Comparison of ENCODE assay signal across 8 mouse cellular contexts in genomic region chr13:23763586-23764323, GRCm38 (mm10). TPM values are rescaled to one million over a fixed set of nuclear protein-coding genes. Genes with fewer than 3 reads are reported as not detected.
A peak's percentile ranks its signal among the peaks of the same experiment; 100 is the strongest.
DNase-seq lines count a peak whose midpoint lies in the region; ATAC-seq lines count a peak whose summit lies in the region.

TSS of gene Hist1h1a (plus strand) at chr13:23763666.

- peak within 1 kb of the TSS; percentile 82 for H3K27ac ChIP-seq in hindbrain, embryonic 16.5 days (ENCODE audit: low read depth, low read length)

- no peaks in the 10 kb centered on the region for H3K36me3 ChIP-seq in hindbrain, embryonic 16.5 days (ENCODE audit: control insufficient read depth, insufficient read depth, low read length)

- DNase-seq in R1 (ENCODE audit: low read depth, low spot score) = peak; percentile 95
- peak; percentile 72 to 75 for DNase-seq in cerebellum, postnatal 36 days
- peak; percentile 43 for DNase-seq in gastrocnemius, adult 18-20 months (ENCODE audit: low spot score)
- peak; percentile 85 to 90 for DNase-seq in left cerebral cortex, postnatal 10 days (ENCODE audit: extremely low spot score in 1 of 2, low spot score in 2 of 2)
- peak; percentile 91 to 92 for DNase-seq in right cerebral cortex, postnatal 10 days (ENCODE audit: low spot score in 2 of 2)
- DNase-seq in urinary bladder, postnatal 36 days (ENCODE audit: low spot score in 2 of 2) = peak; percentile 65 to 81

- peak; percentile 80 for ATAC-seq in hindbrain, embryonic 16.5 days
- ATAC-seq in megakaryocyte progenitor cell, adult 5-6 weeks (replicated peaks; ENCODE audit: poor library complexity) = peak; percentile 43

- peak within 1 kb of the TSS; percentile 69 for H3K9ac ChIP-seq in hindbrain, embryonic 16.5 days (ENCODE audit: low read depth, low read length)

- peak within 1 kb of the TSS; percentile 94 for H3K4me2 ChIP-seq in hindbrain, embryonic 16.5 days (ENCODE audit: low read length)

- no peaks in the 10 kb centered on the region for H3K9me3 ChIP-seq in hindbrain, embryonic 16.5 days (ENCODE audit: control insufficient read depth, low read length)

- no peaks in the 10 kb centered on the region for H3K27me3 ChIP-seq in hindbrain, embryonic 16.5 days (replicated peaks; ENCODE audit: control insufficient read depth, insufficient read depth, low read length)

- 4% methylated on average over 34 of the region's 34 CpGs for WGBS in hindbrain, embryonic 16.5 days

- peak within 1 kb of the TSS; percentile 68 for H3K4me3 ChIP-seq in hindbrain, embryonic 16.5 days (ENCODE audit: low read length)

- H3K4me1 ChIP-seq in hindbrain, embryonic 16.5 days (ENCODE audit: control insufficient read depth, insufficient read depth, low read depth, low read length) = peaks cover 15% of the 10 kb centered on the region

- intact Hi-C loops in left cerebral cortex, postnatal 10 days (cut with DNase I) = no loop called here

RNA-seq across cellular contexts. Expression of gene Hist1h1a, which starts in this region (rescaled TPM):
- under 1 TPM; 0.66 to 0.76 TPM for total RNA-seq in gastrocnemius, adult 18-20 months (2021)
- polyA plus RNA-seq in hindbrain, embryonic 16.5 days (2015; fragmentation: Nextera tagmentation; extraction: Ambion mirVana) = 0.44 TPM in 1 of 2 replicates, not detected in the other
- 10 to 100 TPM; 32.9 to 36.8 TPM for total RNA-seq in left cerebral cortex, postnatal 10 days (2021)
- total RNA-seq in megakaryocyte progenitor cell, adult 5-6 weeks (2015) = 151 and 174 TPM in 2 replicates
- total RNA-seq in megakaryocyte progenitor cell, adult 5-6 weeks (2017) = 2,111 and 2,271 TPM in 2 replicates

Comparison
In these comparisons a context has a peak if more than half of its experiments do, and no peak if none do; other contexts are left out.
1. Peak in every context shown above with its lines: DNase-seq, ATAC-seq, H3K4me3 ChIP-seq and H3K27ac ChIP-seq.
2. RNA of gene Hist1h1a (total RNA-seq): 151 to 2,271 TPM in megakaryocyte progenitor cell, adult 5-6 weeks and 32.9 to 36.8 TPM in left cerebral cortex, postnatal 10 days; 0.66 to 0.76 TPM in gastrocnemius, adult 18-20 months; every median in the first group is over 10 times any median in the second.
3. RNA of gene Hist1h1a (total RNA-seq): 151 to 2,271 TPM in megakaryocyte progenitor cell, adult 5-6 weeks; 32.9 to 36.8 TPM in left cerebral cortex, postnatal 10 days; every median in the first group is over 4 times any median in the second.
4. Peak in DNase-seq in gastrocnemius, adult 18-20 months; RNA of the gene not detected or under 1 TPM.
5. Peak in ATAC-seq, H3K4me3 ChIP-seq, H3K27ac ChIP-seq, H3K9ac ChIP-seq and H3K4me2 ChIP-seq in hindbrain, embryonic 16.5 days; RNA of the gene not detected or under 1 TPM.
6. DNase-seq: peak in every context shown above with its lines; median percentile 95 in R1; 92 in right cerebral cortex, postnatal 10 days; 88 in left cerebral cortex, postnatal 10 days; 74 in cerebellum, postnatal 36 days; 73 in urinary bladder, postnatal 36 days; 43 in gastrocnemius, adult 18-20 months.